Mouse (Mus musculus): ENCODE measurements around the gene S100g.

DNA sequence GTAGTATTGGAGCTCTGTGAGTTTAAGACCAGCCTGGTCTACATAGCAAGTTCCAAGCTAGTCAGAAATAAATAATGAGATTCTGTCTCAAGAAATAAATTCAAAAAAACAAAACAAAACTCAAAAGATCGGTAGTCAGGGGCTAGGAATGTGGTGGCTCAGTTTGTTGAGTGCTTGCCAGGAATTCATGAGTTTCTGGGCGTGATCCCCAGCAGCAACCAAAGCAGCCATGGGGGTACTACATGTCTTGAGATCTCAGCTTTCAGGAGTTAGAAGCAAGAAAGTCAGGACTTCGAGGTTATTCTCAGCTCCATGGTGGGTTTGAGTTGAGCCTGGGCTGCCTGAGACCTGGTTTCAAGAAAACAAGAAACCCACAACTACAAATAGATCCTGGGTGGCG lies 27.0 kb upstream of the S100g start:
- TF ChIP-seq EP300 (IDR thresholded peaks at IDR 0.05; ENCODE audit: low read depth) (no peak), CTCF (IDR thresholded peaks at IDR 0.05; ENCODE audit: low read depth) (no peak)

Data from liver, embryonic 14.5 days (tissue).